Mouse (Mus musculus): ENCODE results near the gene Bco1. TPM values are rescaled to one million over a fixed set of nuclear protein-coding genes. Genes with fewer than 3 reads are reported as not detected.

The Bco1 gene
- polyA plus RNA-seq, 1 experiment from 2014 or later, result 0.45 TPM

DNA sequence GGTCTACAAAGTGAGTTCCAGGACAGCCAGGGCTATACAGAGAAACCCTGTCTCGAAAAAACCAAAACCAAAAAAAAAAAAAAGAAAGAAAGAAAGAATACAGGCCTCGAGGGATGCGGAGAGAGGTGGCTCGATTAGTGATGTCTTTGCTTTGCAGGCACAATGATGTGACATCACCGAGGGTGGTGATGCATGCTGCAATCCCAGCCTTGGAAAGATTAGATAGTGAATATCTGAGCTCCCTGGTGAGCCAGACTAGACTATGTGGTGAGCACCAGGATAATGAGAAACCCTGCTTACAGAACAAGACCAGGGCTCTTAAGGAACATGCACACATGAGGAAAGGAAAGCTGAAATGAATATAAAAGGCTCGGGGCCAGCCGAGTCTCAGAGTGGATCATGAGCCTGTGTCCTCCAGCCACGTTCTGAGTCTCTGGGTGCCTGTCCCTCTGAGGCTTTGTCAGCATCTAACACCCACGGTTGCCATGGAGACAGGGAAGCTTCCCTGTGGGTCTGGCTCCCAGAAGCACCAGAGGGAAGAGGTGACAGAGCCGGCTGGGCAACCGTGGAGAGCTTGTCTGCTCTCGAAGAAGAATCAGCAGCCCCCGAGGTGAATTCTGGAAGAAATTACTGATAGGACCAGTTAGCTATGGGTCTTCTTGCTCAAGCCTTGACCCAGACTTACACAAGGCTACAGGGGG, 34.3 kb upstream of the Bco1 start:
- H3K9me3 ChIP-seq (ENCODE audit: low read length), result peaks cover 5% of the 10 kb centered on the region; the same call in 1 of the 2 replicates
- no peak for ATAC-seq (ENCODE audit: low FRiP score, low TSS enrichment)

DNA sequence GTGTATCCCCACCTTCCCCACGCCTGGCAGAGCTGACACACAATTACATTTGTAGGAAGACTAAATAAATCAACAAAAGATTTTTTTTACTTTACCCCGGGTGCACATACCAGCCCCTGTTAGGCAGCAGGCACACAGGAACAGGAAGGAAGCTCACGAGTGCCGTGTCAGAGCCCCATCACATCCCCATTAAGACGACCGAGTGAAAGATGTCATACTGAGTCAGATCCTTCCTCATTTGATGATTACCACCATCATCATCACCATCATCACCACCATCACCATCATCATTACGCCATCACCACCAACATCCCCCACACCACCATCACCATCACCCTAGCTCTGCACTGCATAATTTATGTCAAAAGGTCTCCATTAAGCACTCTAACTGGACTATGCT, 28.7 kb upstream of the Bco1 start:
- Histone ChIP-seq H3K4me3 (ENCODE audit: low read length) (no peak overlapping the region), H3K4me1 (ENCODE audit: insufficient read depth, low read length) (no peaks in the 10 kb centered on the region), H3K4me2 (replicated peaks; ENCODE audit: low read depth, low read length) (no peak overlapping the region), H3K9ac (replicated peaks; ENCODE audit: low read length) (no peak overlapping the region), H3K36me3 (ENCODE audit: insufficient read depth, low read length) (no peaks in the 10 kb centered on the region), H3K27me3 (ENCODE audit: insufficient read depth, low read length) (no peaks in the 10 kb centered on the region), H3K9me3 (ENCODE audit: low read length) (peaks cover 5% of the 10 kb centered on the region; the same call in 1 of the 2 replicates), H3K27ac (ENCODE audit: low read length) (no peak overlapping the region)
- ATAC-seq (ENCODE audit: low FRiP score, low TSS enrichment), result no peak
- 74% methylated on average over 7 of the region's 7 CpGs for WGBS

More for the DNA sequence above, 34.3 kb upstream of the Bco1 start:
- Histone ChIP-seq H3K27me3 (ENCODE audit: insufficient read depth, low read length) (no peaks in the 10 kb centered on the region), H3K4me2 (replicated peaks; ENCODE audit: low read depth, low read length) (no peak overlapping the region), H3K36me3 (ENCODE audit: insufficient read depth, low read length) (no peaks in the 10 kb centered on the region), H3K9ac (replicated peaks; ENCODE audit: low read length) (no peak overlapping the region), H3K4me3 (ENCODE audit: low read length) (no peak overlapping the region), H3K4me1 (ENCODE audit: insufficient read depth, low read length) (no peaks in the 10 kb centered on the region), H3K27ac (ENCODE audit: low read length) (no peak overlapping the region)
- 65% methylated on average over 13 of the region's 13 CpGs for WGBS

- WGBS, result 87% methylated on average over 11 of the region's 11 CpGs
- no peak for ATAC-seq (ENCODE audit: low FRiP score, low TSS enrichment)
These were observed 28.3 kb upstream of the Bco1 start for GRCm38 (mm10) chr8:117067396-117067795.

GRCm38 (mm10) chr8:117068294-117068693, 27.4 kb upstream of the Bco1 start:
- Histone ChIP-seq H3K4me3 (ENCODE audit: low read length) (no peak overlapping the region), H3K9me3 (ENCODE audit: low read length) (no peaks in the 10 kb centered on the region), H3K36me3 (ENCODE audit: insufficient read depth, low read length) (no peaks in the 10 kb centered on the region), H3K9ac (replicated peaks; ENCODE audit: low read length) (no peak overlapping the region), H3K4me2 (replicated peaks; ENCODE audit: low read depth, low read length) (no peak overlapping the region), H3K4me1 (ENCODE audit: insufficient read depth, low read length) (no peaks in the 10 kb centered on the region), H3K27me3 (ENCODE audit: insufficient read depth, low read length) (no peaks in the 10 kb centered on the region), H3K27ac (ENCODE audit: low read length) (no peak overlapping the region)
- WGBS, result 70% methylated on average over 13 of the region's 13 CpGs
- no peak for ATAC-seq (ENCODE audit: low FRiP score, low TSS enrichment)

More at GRCm38 (mm10) chr8:117067396-117067795, 28.3 kb upstream of the Bco1 start:
- H3K4me3 ChIP-seq (ENCODE audit: low read length), result no peak overlapping the region
- H3K36me3 ChIP-seq (ENCODE audit: insufficient read depth, low read length), result no peaks in the 10 kb centered on the region
- no peaks in the 10 kb centered on the region for H3K4me1 ChIP-seq (ENCODE audit: insufficient read depth, low read length)
- H3K4me2 ChIP-seq (replicated peaks; ENCODE audit: low read depth, low read length), result no peak overlapping the region
- H3K27me3 ChIP-seq (ENCODE audit: insufficient read depth, low read length), result no peaks in the 10 kb centered on the region
- no peak overlapping the region for H3K27ac ChIP-seq (ENCODE audit: low read length)
- H3K9me3 ChIP-seq (ENCODE audit: low read length), result peaks cover 2% of the 10 kb centered on the region; the same call in 1 of the 2 replicates
- no peak overlapping the region for H3K9ac ChIP-seq (replicated peaks; ENCODE audit: low read length)

GRCm38 (mm10) chr8:117069708-117070107, 25.9 kb upstream of the Bco1 start:
- no peak overlapping the region for H3K4me2 ChIP-seq (replicated peaks; ENCODE audit: low read depth, low read length)
- no peak overlapping the region for H3K27ac ChIP-seq (ENCODE audit: low read length)
- no peaks in the 10 kb centered on the region for H3K36me3 ChIP-seq (ENCODE audit: insufficient read depth, low read length)
- ATAC-seq (ENCODE audit: low FRiP score, low TSS enrichment), result no peak
- no peak overlapping the region for H3K9ac ChIP-seq (replicated peaks; ENCODE audit: low read length)
- no peak overlapping the region for H3K4me3 ChIP-seq (ENCODE audit: low read length)
- no peaks in the 10 kb centered on the region for H3K27me3 ChIP-seq (ENCODE audit: insufficient read depth, low read length)
- H3K4me1 ChIP-seq (ENCODE audit: insufficient read depth, low read length), result no peaks in the 10 kb centered on the region
- no peaks in the 10 kb centered on the region for H3K9me3 ChIP-seq (ENCODE audit: low read length)
- WGBS, result 88% methylated on average over 1 of the region's 1 CpGs

GRCm38 (mm10) chr8:117074350-117075182, 21.1 kb upstream of the Bco1 start:
- H3K36me3 ChIP-seq (ENCODE audit: insufficient read depth, low read length), result no peaks in the 10 kb centered on the region
- H3K27me3 ChIP-seq (ENCODE audit: insufficient read depth, low read length), result no peaks in the 10 kb centered on the region
- no peak for ATAC-seq (ENCODE audit: low FRiP score, low TSS enrichment)
- WGBS, result 53% methylated on average over 10 of the region's 10 CpGs
- H3K4me3 ChIP-seq (ENCODE audit: low read length), result no peak overlapping the region
- no peaks in the 10 kb centered on the region for H3K4me1 ChIP-seq (ENCODE audit: insufficient read depth, low read length)
- no peaks in the 10 kb centered on the region for H3K9me3 ChIP-seq (ENCODE audit: low read length)
- no peak overlapping the region for H3K27ac ChIP-seq (ENCODE audit: low read length)
- no peak overlapping the region for H3K4me2 ChIP-seq (replicated peaks; ENCODE audit: low read depth, low read length)
- no peak overlapping the region for H3K9ac ChIP-seq (replicated peaks; ENCODE audit: low read length)

- no peak for ATAC-seq (ENCODE audit: low FRiP score, low TSS enrichment)
- Histone ChIP-seq H3K9ac (replicated peaks; ENCODE audit: low read length) (no peak overlapping the region), H3K4me2 (replicated peaks; ENCODE audit: low read depth, low read length) (no peak overlapping the region), H3K4me1 (ENCODE audit: insufficient read depth, low read length) (no peaks in the 10 kb centered on the region), H3K9me3 (ENCODE audit: low read length) (no peaks in the 10 kb centered on the region), H3K27me3 (ENCODE audit: insufficient read depth, low read length) (no peaks in the 10 kb centered on the region), H3K27ac (ENCODE audit: low read length) (no peak overlapping the region), H3K4me3 (ENCODE audit: low read length) (no peak overlapping the region), H3K36me3 (ENCODE audit: insufficient read depth, low read length) (no peaks in the 10 kb centered on the region)
- WGBS, result 84% methylated on average over 7 of the region's 7 CpGs
These were observed 17.2 kb upstream of the Bco1 start for GRCm38 (mm10) chr8:117078367-117078926.

- Histone ChIP-seq H3K4me3 (ENCODE audit: low read length) (no peak overlapping the region), H3K9ac (replicated peaks; ENCODE audit: low read length) (no peak overlapping the region), H3K4me2 (replicated peaks; ENCODE audit: low read depth, low read length) (no peak overlapping the region), H3K27me3 (ENCODE audit: insufficient read depth, low read length) (no peaks in the 10 kb centered on the region), H3K9me3 (ENCODE audit: low read length) (no peaks in the 10 kb centered on the region), H3K36me3 (ENCODE audit: insufficient read depth, low read length) (no peaks in the 10 kb centered on the region), H3K27ac (ENCODE audit: low read length) (no peak overlapping the region), H3K4me1 (ENCODE audit: insufficient read depth, low read length) (no peaks in the 10 kb centered on the region)
- ATAC-seq (ENCODE audit: low FRiP score, low TSS enrichment), result no peak
- WGBS, result 80% methylated on average over 14 of the region's 14 CpGs
These were observed 16.0 kb upstream of the Bco1 start for GRCm38 (mm10) chr8:117079652-117080051.

DNA sequence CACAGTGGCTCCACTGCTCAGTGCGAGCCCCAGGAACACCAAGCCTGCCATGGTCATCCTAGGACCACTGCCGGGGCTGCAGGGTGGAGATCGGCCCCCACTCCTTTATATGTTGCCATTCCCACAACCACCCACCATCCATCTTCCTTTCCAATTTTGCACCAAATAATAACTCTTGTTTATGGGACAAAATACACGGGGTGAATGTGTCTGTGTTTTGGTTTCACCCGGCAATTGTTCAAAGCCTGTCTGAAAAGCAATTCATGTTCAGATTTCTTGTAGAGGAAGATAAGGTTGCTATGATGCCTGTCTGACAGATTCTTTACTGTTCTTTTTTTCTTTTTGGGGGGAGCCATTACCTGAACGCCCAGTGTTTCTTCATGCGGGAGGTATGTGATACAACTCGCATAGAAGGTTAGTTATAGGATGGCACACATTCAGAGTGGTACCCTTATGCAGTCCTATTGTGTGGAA, 13.2 kb upstream of the Bco1 start, which contains the start of gene Pkd1l2:
Gene Pkd1l2, minus strand, starts transcription at position 51 of the 474 bp plus-strand sequence.
- Histone ChIP-seq H3K4me1 (ENCODE audit: insufficient read depth, low read length) (no peaks in the 10 kb centered on the region), H3K27me3 (ENCODE audit: insufficient read depth, low read length) (no peaks in the 10 kb centered on the region), H3K9ac (replicated peaks; ENCODE audit: low read length) (no peak within 1 kb of the TSS), H3K36me3 (ENCODE audit: insufficient read depth, low read length) (no peaks in the 10 kb centered on the region), H3K9me3 (ENCODE audit: low read length) (no peaks in the 10 kb centered on the region), H3K4me2 (replicated peaks; ENCODE audit: low read depth, low read length) (no peak within 1 kb of the TSS), H3K4me3 (ENCODE audit: low read length) (no peak within 1 kb of the TSS), H3K27ac (ENCODE audit: low read length) (no peak within 1 kb of the TSS)
- no peak for ATAC-seq (ENCODE audit: low FRiP score, low TSS enrichment)
- 70% methylated on average over 8 of the region's 8 CpGs for WGBS
